Comparison of ENCODE assay signal across 12 mouse cellular contexts in the genomic region with DNA sequence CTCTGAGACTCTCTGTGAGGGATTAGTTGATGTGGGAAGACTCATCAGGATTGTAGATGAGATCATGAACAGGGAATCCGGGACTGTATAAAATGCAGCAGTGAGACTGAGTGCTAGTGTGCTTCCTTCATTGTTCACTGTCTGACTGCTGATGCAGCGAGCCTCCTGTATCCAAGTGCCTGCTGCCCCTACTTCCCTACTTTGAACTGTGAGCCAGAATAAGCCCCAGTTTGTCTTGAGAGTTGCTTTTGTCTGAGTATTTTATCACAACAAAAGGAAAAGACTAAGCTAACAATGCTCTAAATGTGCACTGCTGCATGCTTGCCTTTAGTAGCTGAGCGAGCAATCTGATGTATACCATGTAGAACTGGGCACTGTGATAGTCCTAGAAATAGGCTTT. TPM values are rescaled to one million over a fixed set of nuclear protein-coding genes. Genes with fewer than 3 reads are reported as not detected.
DNase-seq lines count a peak whose midpoint lies in the region; ATAC-seq and TF ChIP-seq lines count a peak whose summit lies in the region.
"Had no signal": no experiment of that assay in that cellular context is flagged by ENCODE, and none has a peak within 500 bp of the region (broad histone marks: within the 10 kb centered on the region; RNA-seq: fewer than 3 reads in every experiment).

No protein-coding gene starts in this region.

- WGBS in forebrain, embryonic 16.5 days, result 19% methylated on average over 3 of the region's 3 CpGs
- 31% methylated on average over 3 of the region's 3 CpGs for WGBS in midbrain, embryonic 11.5 days

- 0 out of 2 replicates have a peak, but pooled peaks have one; percentile 50 for TF ChIP-seq EP300 in ES-Bruce4 (IDR thresholded peaks at IDR 0.05; ENCODE audit: insufficient read depth, low read depth, low read length)

- H3K4me2 ChIP-seq in forebrain, embryonic 16.5 days (ENCODE audit: low read length), result no peak overlapping the region
- no peak overlapping the region for H3K4me2 ChIP-seq in midbrain, embryonic 11.5 days
- H3K4me2 ChIP-seq: embryonic facial prominence, embryonic 12.5 days had no signal

- in situ Hi-C loops in ES-E14 (cut with MboI; ENCODE audit: low sequenced_read_pairs in 2 of 2, unreplicated experiment in 2 of 2), result no loop called here

- no peak for ATAC-seq in forebrain, embryonic 16.5 days
- peak; percentile 73; the same call in 1 of the 2 replicates for ATAC-seq in midbrain, embryonic 11.5 days (ENCODE audit: low FRiP score)
- ATAC-seq in megakaryocyte progenitor cell, adult 5-6 weeks (replicated peaks; ENCODE audit: poor library complexity), result no peak

- TF ChIP-seq CTCF in ES-Bruce4 (IDR thresholded peaks at IDR 0.05; ENCODE audit: low read depth, low read length), result no peak

- H3K27me3 ChIP-seq in ES-Bruce4 (ENCODE audit: control insufficient read depth, insufficient read depth, low read length, poor library complexity, severe bottlenecking), result no peaks in the 10 kb centered on the region
- H3K27me3 ChIP-seq in forebrain, embryonic 16.5 days (replicated peaks; ENCODE audit: control insufficient read depth, insufficient read depth, low read length), result no peaks in the 10 kb centered on the region
- H3K27me3 ChIP-seq in midbrain, embryonic 11.5 days (ENCODE audit: control insufficient read depth, insufficient read depth, low read length), result no peaks in the 10 kb centered on the region
- H3K27me3 ChIP-seq: embryonic facial prominence, embryonic 12.5 days had no signal

- H3K4me3 ChIP-seq in ES-Bruce4 (ENCODE audit: low read depth, low read length) (no peak overlapping the region), ES-E14 (ENCODE audit: insufficient read depth in 1 of 2, low read depth in 1 of 2, low read length in 2 of 2, poor library complexity in 1 of 2, severe bottlenecking in 1 of 2) (no peak overlapping the region)
- no peak overlapping the region for H3K4me3 ChIP-seq in forebrain, embryonic 16.5 days (replicated peaks; ENCODE audit: low read length)
- H3K4me3 ChIP-seq in midbrain, embryonic 11.5 days (ENCODE audit: low read depth, low read length), result no peak overlapping the region
- H3K4me3 ChIP-seq: embryonic facial prominence, embryonic 12.5 days; gastrocnemius, adult 2 months had no signal

- peak; percentile 56 for DNase-seq in ES-E14 (ENCODE audit: low read depth, low spot score)
- DNase-seq in midbrain, embryonic 11.5 days (ENCODE audit: low spot score, missing footprints), result peak; percentile 90
- DNase-seq in testis, postnatal 10 days (ENCODE audit: low spot score), result no peak
- no peak for DNase-seq in lung, postnatal 4 days
- DNase-seq: adrenal gland, postnatal 36 days; cerebellum, postnatal 25 days; gastrocnemius, adult 2 months; right cerebral cortex, postnatal 25 days had no signal

- no peak for TF ChIP-seq POLR2A in ES-Bruce4 (IDR thresholded peaks at IDR 0.05; ENCODE audit: insufficient read depth, low read length)

- H3K9me3 ChIP-seq in ES-Bruce4 (replicated peaks; ENCODE audit: control insufficient read depth, insufficient read depth, low read length, poor library complexity, severe bottlenecking) (no peaks in the 10 kb centered on the region), ES-E14 (ENCODE audit: control insufficient read depth, insufficient read depth, low read depth, low read length) (no peaks in the 10 kb centered on the region)
- H3K9me3 ChIP-seq in forebrain, embryonic 16.5 days (ENCODE audit: control insufficient read depth, low read length), result no peaks in the 10 kb centered on the region
- no peaks in the 10 kb centered on the region for H3K9me3 ChIP-seq in midbrain, embryonic 11.5 days (ENCODE audit: control insufficient read depth, low read length)
- H3K9me3 ChIP-seq: embryonic facial prominence, embryonic 12.5 days had no signal

- no peak overlapping the region for H3K9ac ChIP-seq in ES-Bruce4 (ENCODE audit: low read depth, poor library complexity, severe bottlenecking)
- no peak overlapping the region for H3K9ac ChIP-seq in ES-E14 (ENCODE audit: insufficient read depth, low read depth, low read length, poor library complexity, severe bottlenecking)
- no peak overlapping the region for H3K9ac ChIP-seq in forebrain, embryonic 16.5 days (replicated peaks; ENCODE audit: low read depth, low read length)
- no peak overlapping the region for H3K9ac ChIP-seq in midbrain, embryonic 11.5 days (ENCODE audit: low read length)
- H3K9ac ChIP-seq: embryonic facial prominence, embryonic 12.5 days had no signal

- H3K4me1 ChIP-seq in ES-Bruce4 (ENCODE audit: control insufficient read depth, insufficient read depth, low read length) (no peaks in the 10 kb centered on the region), ES-E14 (ENCODE audit: control insufficient read depth in 2 of 2, insufficient read depth in 2 of 2, low read length in 2 of 2, poor library complexity in 1 of 2) (peaks cover 3 to 6% of the 10 kb centered on the region in 2 experiments; a peak in 3 of 4 replicates)
- peaks cover 3% of the 10 kb centered on the region; the same call in 1 of the 2 replicates for H3K4me1 ChIP-seq in forebrain, embryonic 16.5 days (replicated peaks; ENCODE audit: control insufficient read depth, insufficient read depth, low read length)
- H3K4me1 ChIP-seq in midbrain, embryonic 11.5 days (ENCODE audit: control insufficient read depth, insufficient read depth, low read length), result 0 out of 2 replicates have a peak, but pooled peaks cover 6% of the 10 kb centered on the region
- H3K4me1 ChIP-seq: embryonic facial prominence, embryonic 12.5 days had no signal

- H3K36me3 ChIP-seq in ES-Bruce4 (ENCODE audit: control insufficient read depth, insufficient read depth, low read length, poor library complexity, severe bottlenecking), result peaks cover 4% of the 10 kb centered on the region
- H3K36me3 ChIP-seq in ES-E14 (ENCODE audit: control insufficient read depth, insufficient read depth, low read length, poor library complexity, severe bottlenecking), result peaks cover 5% of the 10 kb centered on the region
- no peaks in the 10 kb centered on the region; the same call in 1 of the 2 replicates for H3K36me3 ChIP-seq in forebrain, embryonic 16.5 days (ENCODE audit: control insufficient read depth, insufficient read depth)
- H3K36me3 ChIP-seq in midbrain, embryonic 11.5 days (ENCODE audit: control insufficient read depth, insufficient read depth, low read length), result peaks cover 9% of the 10 kb centered on the region

- H3K27ac ChIP-seq in ES-Bruce4 (ENCODE audit: insufficient read depth, low read length) (peak overlapping the region; percentile 56), ES-E14 (ENCODE audit: insufficient read depth, low read depth, low read length, poor library complexity, severe bottlenecking) (no peak overlapping the region; the same call in 1 of the 2 replicates)
- peak overlapping the region; percentile 12; the same call in 1 of the 2 replicates for H3K27ac ChIP-seq in forebrain, embryonic 16.5 days (ENCODE audit: low read length)
- peak overlapping the region; percentile 17; the same call in 1 of the 2 replicates for H3K27ac ChIP-seq in midbrain, embryonic 11.5 days (ENCODE audit: low read depth, low read length)
- H3K27ac ChIP-seq: embryonic facial prominence, embryonic 12.5 days; gastrocnemius, adult 2 months had no signal

TF ChIP-seq in ES-E14, 5 proteins besides CTCF, POLR2A, EP300 and RAD21:
- TF ChIP-seq ZNF384 (IDR thresholded peaks at IDR 0.05; ENCODE audit: low read depth, low read length) (no peak), MAFK (IDR thresholded peaks at IDR 0.05; ENCODE audit: insufficient read depth, low read depth, low read length) (0 out of 2 replicates have a peak, but pooled peaks have one; percentile 21), CHD2 (IDR thresholded peaks at IDR 0.05; ENCODE audit: low read depth, low read length) (no peak)
TF ChIP-seq in ES-E14: peak in this region for 1.

RNA-seq across cellular contexts. Expression of a gene that starts 47.7 kb away (rescaled TPM):
- 46.8 and 48.1 TPM in 2 replicates for polyA plus RNA-seq in ES-Bruce4 (2011; ENCODE audit: insufficient read depth, insufficient read length, low read depth, missing spikeins)
- 14.6 and 19.5 TPM in 2 replicates for total RNA-seq in ES-E14 (2012; rRNA removed)
- 78.9 and 92.8 TPM in 2 replicates for polyA plus RNA-seq in forebrain, embryonic 16.5 days (2015; fragmentation: Nextera tagmentation; extraction: Ambion mirVana)
- 49.1 and 53.8 TPM in 2 replicates for polyA plus RNA-seq in midbrain, embryonic 11.5 days (2014; fragmentation: Nextera tagmentation; extraction: Ambion mirVana)
- 67.0 and 73.5 TPM in 2 replicates for total RNA-seq in megakaryocyte progenitor cell, adult 5-6 weeks (2015)
- total RNA-seq in megakaryocyte progenitor cell, adult 5-6 weeks (2017), result 29.4 and 30.3 TPM in 2 replicates

Comparison
In these comparisons a context has a peak if more than half of its experiments do, and no peak if none do; other contexts are left out.
1. DNase-seq: peak in ES-E14 (single experiment) and midbrain, embryonic 11.5 days (single experiment); none in testis, postnatal 10 days (single experiment) and lung, postnatal 4 days (0 of 2).